Mouse (Mus musculus) limb, embryonic 15.5 days (tissue): ENCODE data around the gene Cald1. TPM values are rescaled to one million over a fixed set of nuclear protein-coding genes. Genes with fewer than 3 reads are reported as not detected.

Source experiments
- ATAC-seq: fragments of 200-750 bp; cut with Nextera tagmentation; 2 replicates; pipeline ENCODE4 v1.8.0; 2017; ENCODE audit warnings: low read depth, moderate TSS enrichment; ENCODE audit not compliant: insufficient number of reproducible peaks, low FRiP score, low TSS enrichment
- H3K27ac ChIP-seq: fragments of 300-500 bp; sonication (generic); 2 replicates; pipeline ENCODE4 v1.5.1; 2015; ENCODE audit warnings: moderate library complexity, mild to moderate bottlenecking, inconsistent platforms
- H3K27me3 ChIP-seq: fragments of 300-500 bp; sonication (generic); 2 replicates; pipeline ENCODE4 v1.6.1; 2015; ENCODE audit warnings: inconsistent platforms
- H3K36me3 ChIP-seq: fragments of 300-500 bp; sonication (generic); 2 replicates; pipeline ENCODE4 v1.6.1; 2015; ENCODE audit warnings: inconsistent platforms
- H3K4me1 ChIP-seq: fragments of 300-500 bp; sonication (generic); 2 replicates; pipeline ENCODE4 v1.6.1; 2015; ENCODE audit warnings: inconsistent platforms
- H3K4me2 ChIP-seq: fragments of 300-500 bp; sonication (generic); 2 replicates; pipeline ENCODE4 v1.6.1; 2015; ENCODE audit warnings: mild to moderate bottlenecking, inconsistent platforms
- H3K4me3 ChIP-seq: fragments of 300-500 bp; sonication (generic); 2 replicates; pipeline ENCODE4 v1.5.1; 2015; ENCODE audit warnings: mild to moderate bottlenecking, inconsistent platforms
- H3K9ac ChIP-seq: fragments of 300-500 bp; sonication (generic); 2 replicates; pipeline ENCODE4 v1.6.1; 2015; ENCODE audit warnings: inconsistent platforms
- H3K9me3 ChIP-seq: fragments of 300-500 bp; sonication (generic); 2 replicates; pipeline ENCODE4 v1.6.1; 2016; ENCODE audit warnings: inconsistent platforms
- WGBS: fragments of 180-500 bp; shearing (Covaris S2); methylation state at CpG from one replicate; pipeline ENCODE4 v1.1.7; 2015; 5-methylcytosine and 5-hydroxymethylcytosine counted together
- polyA plus RNA-seq: library from polyadenylated mRNA; unstranded; fragments of >200 nt; fragmentation: Nextera tagmentation; extraction: Ambion mirVana; gene quantifications from 2 replicates; pipeline ENCODE4 v1.2.1, GENCODE M21; 2015

Cald1 gene
- polyA plus RNA-seq, 1 experiment from 2014 or later, result 288 TPM

GRCm38 (mm10) chr6:34723250-34723904, 125.1 kb downstream of the Cald1 start:
- no peaks in the 10 kb centered on the region for H3K27me3 ChIP-seq
- H3K9me3 ChIP-seq, result no peaks in the 10 kb centered on the region
- peaks cover 36% of the 10 kb centered on the region for H3K4me1 ChIP-seq
- H3K4me2 ChIP-seq, result no peak overlapping the region
- H3K36me3 ChIP-seq, result no peaks in the 10 kb centered on the region
- no peak overlapping the region for H3K27ac ChIP-seq
- H3K4me3 ChIP-seq, result no peak overlapping the region
- ATAC-seq, result no peak
- H3K9ac ChIP-seq, result no peak overlapping the region
- 92% methylated on average over 10 of the region's 10 CpGs for WGBS

- no peaks in the 10 kb centered on the region for H3K27me3 ChIP-seq
- H3K27ac ChIP-seq, result no peak overlapping the region
- H3K9me3 ChIP-seq, result no peaks in the 10 kb centered on the region
- ATAC-seq, result no peak
- 85% methylated on average over 1 of the region's 1 CpGs for WGBS
- H3K4me3 ChIP-seq, result no peak overlapping the region
- H3K36me3 ChIP-seq, result no peaks in the 10 kb centered on the region
- no peak overlapping the region for H3K9ac ChIP-seq
- H3K4me2 ChIP-seq, result no peak overlapping the region
- peaks cover 36% of the 10 kb centered on the region for H3K4me1 ChIP-seq
Measured at GRCm38 (mm10) chr6:34725660-34726059, 127.4 kb downstream of the Cald1 start.

DNA sequence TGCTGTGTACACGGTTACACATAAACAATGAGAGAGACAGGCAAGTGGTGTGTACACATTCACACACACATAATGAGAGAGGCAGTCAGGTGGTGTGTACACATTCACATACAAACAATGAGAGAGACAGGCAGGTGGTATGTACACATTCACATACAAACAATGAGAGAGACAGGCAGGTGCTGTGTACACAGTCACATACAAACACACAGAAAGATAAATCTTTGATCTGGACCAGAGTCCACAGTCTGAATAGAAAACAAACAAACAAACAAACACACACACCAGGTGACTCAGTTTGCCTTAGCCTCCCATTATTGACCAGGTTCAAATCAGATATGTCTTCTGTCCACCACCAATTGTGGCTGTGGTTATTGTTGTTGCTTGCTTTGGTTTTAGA, 127.8 kb downstream of the Cald1 start:
- 80% methylated on average over 1 of the region's 1 CpGs for WGBS
- no peak overlapping the region for H3K4me3 ChIP-seq
- H3K36me3 ChIP-seq, result no peaks in the 10 kb centered on the region
- H3K27ac ChIP-seq, result no peak overlapping the region
- no peaks in the 10 kb centered on the region for H3K9me3 ChIP-seq
- no peak for ATAC-seq
- H3K27me3 ChIP-seq, result no peaks in the 10 kb centered on the region
- peaks cover 39% of the 10 kb centered on the region for H3K4me1 ChIP-seq
- no peak overlapping the region for H3K9ac ChIP-seq
- H3K4me2 ChIP-seq, result no peak overlapping the region

GRCm38 (mm10) chr6:34727316-34727983, 129.2 kb downstream of the Cald1 start:
- Histone ChIP-seq H3K4me2 (no peak overlapping the region), H3K27ac (no peak overlapping the region), H3K9ac (no peak overlapping the region), H3K36me3 (no peaks in the 10 kb centered on the region), H3K4me1 (peaks cover 40% of the 10 kb centered on the region), H3K9me3 (no peaks in the 10 kb centered on the region), H3K27me3 (no peaks in the 10 kb centered on the region), H3K4me3 (no peak overlapping the region)
- ATAC-seq, result no peak
- 79% methylated on average over 15 of the region's 15 CpGs for WGBS

- H3K4me2 ChIP-seq, result no peak overlapping the region
- no peaks in the 10 kb centered on the region for H3K36me3 ChIP-seq
- no peaks in the 10 kb centered on the region for H3K27me3 ChIP-seq
- H3K4me3 ChIP-seq, result no peak overlapping the region
- ATAC-seq, result no peak
- H3K27ac ChIP-seq, result peak overlapping the region; percentile 55
- H3K4me1 ChIP-seq, result peaks cover 40% of the 10 kb centered on the region
- no peaks in the 10 kb centered on the region for H3K9me3 ChIP-seq
- 55% methylated on average over 8 of the region's 8 CpGs for WGBS
- H3K9ac ChIP-seq, result no peak overlapping the region
Measured at GRCm38 (mm10) chr6:34729449-34730151, 131.3 kb downstream of the Cald1 start.

- Histone ChIP-seq H3K36me3 (no peaks in the 10 kb centered on the region), H3K9ac (no peak overlapping the region), H3K27ac (no peak overlapping the region), H3K9me3 (no peaks in the 10 kb centered on the region), H3K27me3 (no peaks in the 10 kb centered on the region), H3K4me3 (no peak overlapping the region), H3K4me2 (no peak overlapping the region), H3K4me1 (peaks cover 42% of the 10 kb centered on the region)
- ATAC-seq, result no peak
- 46% methylated on average over 6 of the region's 6 CpGs for WGBS
Measured at GRCm38 (mm10) chr6:34731007-34731406, 132.7 kb downstream of the Cald1 start.

DNA sequence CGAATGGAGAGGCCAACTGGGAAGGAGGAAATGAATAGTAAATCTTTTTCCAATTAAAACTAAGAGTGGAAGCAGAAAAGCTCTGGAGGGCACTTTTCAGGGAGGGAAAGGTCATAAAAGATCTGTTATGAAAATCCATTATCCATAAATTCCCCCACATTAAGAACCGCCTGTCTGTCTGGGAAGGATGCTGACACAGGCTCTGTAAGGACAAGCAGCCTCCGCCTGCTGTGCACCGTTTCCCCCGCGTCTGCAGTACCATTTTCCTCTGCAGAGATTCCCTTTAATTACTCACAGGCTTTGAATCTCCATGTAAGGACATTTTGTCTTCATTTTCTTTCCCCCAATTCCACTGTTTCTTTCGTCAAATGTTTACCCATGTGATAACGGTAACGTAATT, 133.2 kb downstream of the Cald1 start:
- no peak for ATAC-seq
- Histone ChIP-seq H3K27me3 (no peaks in the 10 kb centered on the region), H3K4me2 (no peak overlapping the region), H3K9me3 (no peaks in the 10 kb centered on the region), H3K36me3 (no peaks in the 10 kb centered on the region), H3K27ac (no peak overlapping the region), H3K9ac (no peak overlapping the region), H3K4me3 (no peak overlapping the region), H3K4me1 (peaks cover 40% of the 10 kb centered on the region)
- 31% methylated on average over 9 of the region's 9 CpGs for WGBS

- Histone ChIP-seq H3K9ac (no peak overlapping the region), H3K4me1 (peaks cover 20% of the 10 kb centered on the region), H3K27ac (peak overlapping the region; percentile 51), H3K4me3 (no peak overlapping the region), H3K4me2 (no peak overlapping the region), H3K27me3 (no peaks in the 10 kb centered on the region), H3K36me3 (no peaks in the 10 kb centered on the region), H3K9me3 (no peaks in the 10 kb centered on the region)
- ATAC-seq, result no peak
- 68% methylated on average over 13 of the region's 13 CpGs for WGBS
Measured at GRCm38 (mm10) chr6:34734940-34735695, 136.8 kb downstream of the Cald1 start.

GRCm38 (mm10) chr6:34736934-34737333, 138.6 kb downstream of the Cald1 start:
- Histone ChIP-seq H3K4me3 (no peak overlapping the region), H3K9me3 (no peaks in the 10 kb centered on the region), H3K36me3 (peaks cover 4% of the 10 kb centered on the region), H3K27me3 (no peaks in the 10 kb centered on the region), H3K27ac (no peak overlapping the region), H3K4me2 (no peak overlapping the region), H3K9ac (no peak overlapping the region), H3K4me1 (peaks cover 3% of the 10 kb centered on the region)
- no peak for ATAC-seq
- 58% methylated on average over 2 of the region's 2 CpGs for WGBS

DNA sequence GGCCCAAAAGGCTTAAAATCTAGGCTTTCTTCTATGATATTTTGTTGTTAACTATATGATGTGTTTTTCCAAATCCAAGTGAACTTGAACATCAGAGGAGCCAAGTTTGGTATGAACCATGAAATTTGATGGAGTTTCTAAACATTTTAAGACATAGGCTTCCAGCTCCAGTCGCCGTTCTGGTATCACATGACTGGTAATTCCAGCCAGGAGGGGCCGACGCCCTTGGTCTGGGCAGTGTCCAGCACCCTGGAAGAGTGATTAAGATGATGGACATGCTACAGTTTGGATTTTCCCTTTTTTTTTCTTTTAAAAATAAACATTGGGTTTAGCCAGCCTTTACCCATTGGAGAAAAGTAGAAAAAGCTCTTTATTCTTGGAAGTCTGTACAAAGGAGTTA, 145.6 kb downstream of the Cald1 start:
- WGBS, result 61% methylated on average over 4 of the region's 4 CpGs
- Histone ChIP-seq H3K4me3 (no peak overlapping the region), H3K27me3 (no peaks in the 10 kb centered on the region), H3K27ac (no peak overlapping the region), H3K9me3 (no peaks in the 10 kb centered on the region), H3K4me1 (peaks cover 9% of the 10 kb centered on the region; the same call in 1 of the 2 replicates), H3K36me3 (peaks cover 44% of the 10 kb centered on the region), H3K4me2 (no peak overlapping the region), H3K9ac (no peak overlapping the region)
- no peak for ATAC-seq

DNA sequence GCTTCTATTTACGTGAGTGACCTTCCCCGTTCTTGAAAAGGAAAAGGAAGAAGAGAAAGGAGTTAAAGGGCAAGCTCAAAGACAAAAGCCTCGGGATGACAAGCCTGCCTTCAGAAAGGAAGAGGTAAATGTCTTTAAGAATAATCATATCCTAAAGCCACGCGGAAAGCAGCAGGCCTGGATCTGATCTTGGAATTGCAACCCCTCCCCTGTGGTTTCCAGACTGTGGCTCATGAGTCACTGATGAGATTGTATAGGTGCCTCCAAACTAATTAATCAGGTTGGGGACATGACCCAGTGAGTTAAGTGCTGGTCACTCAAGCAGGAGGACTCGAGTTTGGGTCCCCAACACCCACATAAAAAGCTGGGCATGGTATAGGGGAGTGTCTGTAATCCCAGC, 149.5 kb downstream of the Cald1 start:
- H3K9me3 ChIP-seq, result no peaks in the 10 kb centered on the region
- H3K9ac ChIP-seq, result no peak overlapping the region
- WGBS, result 78% methylated on average over 6 of the region's 6 CpGs
- H3K4me3 ChIP-seq, result no peak overlapping the region
- peaks cover 47% of the 10 kb centered on the region for H3K36me3 ChIP-seq
- peaks cover 16% of the 10 kb centered on the region for H3K4me1 ChIP-seq
- no peak for ATAC-seq
- H3K27ac ChIP-seq, result no peak overlapping the region
- no peak overlapping the region for H3K4me2 ChIP-seq
- H3K27me3 ChIP-seq, result no peaks in the 10 kb centered on the region

GRCm38 (mm10) chr6:34748566-34748965, 150.3 kb downstream of the Cald1 start:
- H3K4me3 ChIP-seq, result no peak overlapping the region
- no peaks in the 10 kb centered on the region for H3K27me3 ChIP-seq
- WGBS, result 58% methylated on average over 11 of the region's 11 CpGs
- H3K27ac ChIP-seq, result no peak overlapping the region
- H3K4me2 ChIP-seq, result no peak overlapping the region
- H3K9me3 ChIP-seq, result no peaks in the 10 kb centered on the region
- H3K4me1 ChIP-seq, result peaks cover 16% of the 10 kb centered on the region
- ATAC-seq, result no peak
- H3K36me3 ChIP-seq, result peaks cover 49% of the 10 kb centered on the region
- H3K9ac ChIP-seq, result no peak overlapping the region
